Mouse (Mus musculus): ENCODE measurements around the gene Sde2.

DNA sequence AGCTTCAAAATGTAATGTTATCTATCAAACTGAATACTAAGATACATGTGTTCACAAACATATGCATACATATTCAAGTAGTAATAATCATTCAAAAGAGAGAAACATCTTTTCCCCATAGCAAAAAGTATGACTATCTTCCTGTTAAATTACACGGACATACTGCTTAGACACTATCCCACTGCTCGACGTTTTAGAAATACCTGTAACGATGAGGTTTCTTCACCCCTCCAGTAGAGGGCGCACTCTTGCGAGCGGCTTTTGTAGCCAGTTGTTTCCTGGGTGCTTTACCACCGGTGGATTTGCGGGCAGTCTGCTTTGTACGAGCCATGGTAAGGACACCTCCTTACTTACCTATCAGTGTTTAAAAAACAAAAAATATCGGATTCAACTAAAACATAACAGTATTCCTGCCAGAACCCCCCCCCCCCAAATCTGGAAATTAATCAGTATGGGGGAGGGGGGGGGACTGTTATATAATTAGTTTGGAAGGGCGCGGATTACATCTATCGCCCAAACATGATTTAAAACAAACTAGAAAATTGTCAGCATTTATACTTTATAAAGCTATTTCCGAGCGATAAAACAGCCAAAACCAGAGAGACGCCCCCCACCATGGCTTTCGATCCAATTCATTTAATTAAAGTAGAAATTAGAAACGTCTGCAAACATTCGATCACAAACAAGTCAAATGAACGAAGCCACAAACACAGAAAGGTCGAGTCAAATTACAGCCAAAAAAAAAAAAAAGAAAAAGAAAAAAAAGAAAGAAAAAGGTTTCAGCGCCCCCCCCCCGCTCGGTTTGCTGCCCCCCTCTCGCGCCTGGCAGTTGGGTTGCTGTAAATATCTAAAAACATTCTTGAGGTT lies 39.1 kb upstream of the Sde2 start:
- TF ChIP-seq TAL1 (conservative IDR thresholded peaks at IDR 0.05; ENCODE audit: low read depth, low read length) (no peak), CTCF (IDR thresholded peaks at IDR 0.05; ENCODE audit: low read depth, low read length) (peak; percentile 61), GATA1 (IDR thresholded peaks at IDR 0.05; ENCODE audit: borderline replicate concordance, low read length) (no peak)
